Mouse (Mus musculus) erythroblast, embryonic 14.5 days (primary cell): Measurements from ENCODE around the gene Mettl8. TPM values are rescaled to one million over a fixed set of nuclear protein-coding genes. Genes with fewer than 3 reads are reported as not detected.

Source experiments
- H3K27me3 ChIP-seq: 2 replicates; pipeline ENCODE4 v1.6.1; 2012; ENCODE audit warnings: inconsistent platforms; ENCODE audit not compliant: control insufficient read depth
- H3K36me3 ChIP-seq: 2 replicates; pipeline ENCODE4 v1.6.1; 2012; ENCODE audit warnings: mild to moderate bottlenecking, inconsistent platforms; ENCODE audit not compliant: control insufficient read depth
- H3K4me1 ChIP-seq: 2 replicates; pipeline ENCODE4 v1.6.1; 2012; ENCODE audit warnings: inconsistent platforms; ENCODE audit not compliant: control insufficient read depth
- H3K4me3 ChIP-seq: replicated peaks from 2 replicates; pipeline ENCODE3; 2012; ENCODE audit warnings: moderate library complexity, mild to moderate bottlenecking, inconsistent platforms
- H3K9me3 ChIP-seq: 2 replicates; pipeline ENCODE4 v1.6.1; 2012; ENCODE audit warnings: low read length, inconsistent platforms, mixed read lengths; ENCODE audit not compliant: control insufficient read depth
- GATA1 ChIP-seq: IDR thresholded peaks from 2 replicates; pipeline ENCODE4 v1.6.1; 2012; ENCODE audit warnings: low read length, inconsistent platforms, mixed read lengths
- TAL1 ChIP-seq: IDR thresholded peaks from 3 replicates; pipeline ENCODE4 v1.6.1; 2012; ENCODE audit warnings: low read length, inconsistent platforms, mixed read lengths
- polyA plus RNA-seq: library from polyadenylated mRNA; stranded (reverse); fragments of >175 nt; gene quantifications from 2 replicates; pipeline ENCODE4 v1.2.3, GENCODE M21; 2012

Mettl8 gene
- polyA plus RNA-seq, 1 experiment: 0.18 TPM

DNA sequence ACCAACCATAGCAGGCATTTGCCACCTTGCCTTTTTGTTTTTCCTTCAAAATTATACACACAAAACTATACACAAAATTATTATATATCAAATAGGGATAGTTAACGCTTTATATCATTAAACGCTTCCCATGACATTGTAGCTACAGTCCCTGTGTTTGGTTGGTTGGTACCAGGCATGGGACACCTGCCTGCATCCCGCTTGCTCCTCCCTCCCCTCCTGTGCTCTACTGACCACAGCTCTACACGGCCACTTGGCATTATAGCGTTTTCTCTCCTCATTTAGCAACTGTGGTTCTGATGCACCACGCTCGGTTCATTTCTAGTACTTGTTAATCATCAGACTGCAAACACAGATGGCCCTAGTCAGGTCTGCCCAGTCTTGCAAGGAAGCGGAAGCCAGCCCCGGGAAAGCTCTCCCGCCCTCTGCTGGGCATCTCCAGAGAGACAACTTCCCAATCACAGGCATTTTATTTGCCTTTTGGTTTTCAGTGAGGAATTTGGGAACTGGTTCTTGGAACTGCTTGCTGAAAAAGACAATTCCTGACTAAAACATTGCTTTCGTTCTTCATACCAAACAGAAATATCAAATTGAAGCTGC lies 15.8 kb downstream of the Mettl8 start:
- Histone ChIP-seq H3K4me3 (no peak overlapping the region), H3K27me3 (no peaks in the 10 kb centered on the region), H3K4me1 (peaks cover 10% of the 10 kb centered on the region), H3K36me3 (peaks cover 4% of the 10 kb centered on the region; the same call in 1 of the 2 replicates), H3K9me3 (no peaks in the 10 kb centered on the region)
- TF ChIP-seq TAL1 (no peak), GATA1 (no peak)

DNA sequence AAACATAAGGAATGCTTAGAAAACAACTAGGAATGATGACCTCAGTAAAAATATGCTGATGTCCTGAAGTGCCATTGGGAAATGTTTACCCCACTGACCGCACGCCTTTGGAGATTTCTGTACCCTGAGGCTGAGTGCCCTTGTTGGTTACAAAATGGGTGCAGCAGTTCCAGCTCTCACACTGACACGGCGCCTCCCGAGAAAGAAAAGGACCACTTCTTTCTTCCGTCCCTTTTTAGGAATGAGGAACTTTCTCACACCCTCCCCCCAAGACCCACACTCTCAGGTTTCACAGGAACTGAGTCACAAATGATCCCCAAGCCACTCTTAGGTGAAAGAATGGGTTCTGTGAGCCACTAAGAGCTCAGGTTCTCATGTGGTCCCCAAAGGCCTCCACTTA lies 17.9 kb downstream of the Mettl8 start:
- Histone ChIP-seq H3K4me3 (no peak overlapping the region), H3K9me3 (no peaks in the 10 kb centered on the region), H3K27me3 (no peaks in the 10 kb centered on the region), H3K36me3 (peaks cover 4% of the 10 kb centered on the region; the same call in 1 of the 2 replicates), H3K4me1 (peaks cover 16% of the 10 kb centered on the region)
- TF ChIP-seq TAL1 (no peak), GATA1 (no peak)

- Histone ChIP-seq H3K4me1 (peaks cover 12% of the 10 kb centered on the region), H3K9me3 (no peaks in the 10 kb centered on the region), H3K27me3 (no peaks in the 10 kb centered on the region), H3K4me3 (no peak overlapping the region), H3K36me3 (no peaks in the 10 kb centered on the region)
- TF ChIP-seq GATA1 (no peak), TAL1 (no peak)
These were observed 21.4 kb downstream of the Mettl8 start for GRCm38 (mm10) chr2:71033987-71034386.

DNA sequence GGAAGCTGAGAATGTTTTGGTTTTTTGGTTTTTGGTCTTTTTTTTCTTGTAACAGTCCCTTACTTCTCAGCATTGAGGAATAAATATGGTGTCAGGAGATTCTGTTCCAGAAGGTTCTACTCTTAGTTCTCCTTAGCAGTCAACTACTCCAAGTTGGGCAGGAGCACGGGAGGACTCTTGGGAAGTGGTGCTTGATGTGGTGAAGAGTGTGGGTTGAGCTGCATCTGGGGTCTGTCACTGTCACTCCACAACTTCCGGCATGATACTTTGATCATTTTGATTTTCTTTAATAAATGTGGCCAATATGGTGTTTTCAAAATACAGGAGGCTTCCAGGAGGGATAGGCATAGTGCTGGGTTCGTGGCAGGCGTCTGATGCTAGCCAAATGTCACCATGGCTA lies 22.4 kb downstream of the Mettl8 start:
- Histone ChIP-seq H3K4me1 (peaks cover 12% of the 10 kb centered on the region), H3K36me3 (no peaks in the 10 kb centered on the region), H3K9me3 (no peaks in the 10 kb centered on the region), H3K4me3 (no peak overlapping the region), H3K27me3 (no peaks in the 10 kb centered on the region)
- no peak for TF ChIP-seq TAL1
- no peak for TF ChIP-seq GATA1

DNA sequence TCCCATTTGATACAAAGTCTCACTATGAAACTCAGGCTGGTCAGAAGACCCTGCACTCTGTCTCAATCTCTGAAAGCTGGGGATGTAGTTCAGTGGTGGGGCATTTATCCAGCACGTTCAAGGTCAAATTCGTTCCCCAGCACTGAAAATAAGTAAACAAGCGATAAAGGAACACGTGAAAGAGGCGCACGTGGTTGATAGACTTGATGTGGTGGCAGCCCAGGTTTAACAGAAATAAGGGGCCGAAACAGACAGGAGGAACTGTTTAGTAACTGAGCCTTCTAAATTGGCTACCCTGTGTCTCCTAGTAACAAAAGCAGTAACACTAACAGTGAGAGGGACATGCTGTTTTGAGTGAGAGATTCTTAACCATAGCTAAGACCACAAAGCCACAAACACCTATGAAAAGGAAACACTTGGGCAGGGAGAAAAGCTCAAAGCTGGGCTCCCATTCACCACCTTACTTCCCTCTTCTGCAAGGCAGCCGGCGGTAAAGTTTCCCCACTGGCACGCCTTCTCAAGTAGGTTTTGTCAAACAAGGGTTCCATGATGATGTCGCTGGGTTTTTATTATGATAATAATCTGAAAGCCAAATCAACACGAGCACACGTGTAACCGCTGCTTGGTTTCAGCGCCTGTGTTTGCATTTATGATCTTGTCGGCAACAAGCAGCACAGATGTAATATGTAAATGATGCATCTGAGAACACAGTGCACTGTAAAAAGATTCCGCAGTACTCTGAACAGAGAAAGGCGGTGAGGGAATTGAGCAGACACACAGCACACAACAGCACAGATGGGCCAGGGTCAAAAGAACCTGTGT lies 23.2 kb downstream of the Mettl8 start:
- Histone ChIP-seq H3K27me3 (no peaks in the 10 kb centered on the region), H3K9me3 (no peaks in the 10 kb centered on the region), H3K4me3 (no peak overlapping the region), H3K36me3 (no peaks in the 10 kb centered on the region), H3K4me1 (peaks cover 13% of the 10 kb centered on the region)
- TF ChIP-seq GATA1 (no peak), TAL1 (no peak)

- no peaks in the 10 kb centered on the region for H3K27me3 ChIP-seq
- H3K36me3 ChIP-seq: no peaks in the 10 kb centered on the region
- H3K9me3 ChIP-seq: no peaks in the 10 kb centered on the region
- TF ChIP-seq GATA1: no peak
- no peak for TF ChIP-seq TAL1
- no peak overlapping the region for H3K4me3 ChIP-seq
- H3K4me1 ChIP-seq: peaks cover 15% of the 10 kb centered on the region
These were observed 24.7 kb downstream of the Mettl8 start for GRCm38 (mm10) chr2:71030663-71031062.

DNA sequence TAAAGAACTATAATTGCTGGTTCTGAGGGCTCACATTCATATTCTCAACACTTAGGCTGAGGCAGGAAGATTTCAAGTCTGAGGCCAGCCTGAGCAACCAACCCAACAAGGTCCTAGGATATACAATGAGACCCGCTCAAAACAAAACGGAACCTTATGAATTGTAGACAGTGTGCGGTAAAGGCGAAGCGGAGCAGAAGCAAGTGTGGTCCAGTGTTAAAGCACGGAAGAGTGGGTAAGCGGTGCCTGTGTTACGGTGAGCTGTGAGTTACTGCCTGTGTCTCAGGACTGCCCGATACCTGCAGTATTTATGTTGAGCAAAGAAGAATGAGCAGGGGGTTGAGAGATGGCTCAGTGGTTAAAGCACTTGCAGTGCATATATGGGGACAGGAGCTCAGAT lies 27.8 kb downstream of the Mettl8 start:
- H3K9me3 ChIP-seq: no peaks in the 10 kb centered on the region
- peaks cover 2% of the 10 kb centered on the region for H3K4me1 ChIP-seq
- no peaks in the 10 kb centered on the region for H3K27me3 ChIP-seq
- H3K36me3 ChIP-seq: no peaks in the 10 kb centered on the region; the same call in 1 of the 2 replicates
- H3K4me3 ChIP-seq: no peak overlapping the region
- TF ChIP-seq GATA1: no peak
- TF ChIP-seq TAL1: no peak

DNA sequence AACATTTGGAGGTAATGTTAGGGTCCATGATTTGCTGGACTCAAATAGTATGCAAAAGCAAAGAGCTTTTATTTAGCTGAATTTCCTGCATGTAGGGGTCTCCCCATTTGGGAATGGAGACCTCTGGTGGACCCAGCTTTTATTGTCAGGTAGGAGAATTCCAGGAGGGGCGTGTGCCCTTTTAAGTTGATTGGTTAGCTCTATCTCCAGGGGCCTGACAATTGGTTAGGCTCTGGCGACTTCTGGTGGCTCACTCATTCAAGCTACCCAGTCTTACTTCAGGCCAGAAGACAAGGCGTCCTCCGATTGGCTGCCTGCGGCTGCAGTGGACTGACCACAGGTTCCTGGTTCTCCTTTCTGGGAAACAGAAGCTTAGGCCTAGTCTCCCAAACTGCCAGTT lies 28.6 kb downstream of the Mettl8 start:
- H3K9me3 ChIP-seq: no peaks in the 10 kb centered on the region
- H3K4me3 ChIP-seq: no peak overlapping the region
- peaks cover 2% of the 10 kb centered on the region for H3K4me1 ChIP-seq
- H3K36me3 ChIP-seq: no peaks in the 10 kb centered on the region; the same call in 1 of the 2 replicates
- no peak for TF ChIP-seq TAL1
- no peak for TF ChIP-seq GATA1
- no peaks in the 10 kb centered on the region for H3K27me3 ChIP-seq

GRCm38 (mm10) chr2:71025576-71026315 lies 29.6 kb downstream of the Mettl8 start:
- Histone ChIP-seq H3K27me3 (no peaks in the 10 kb centered on the region), H3K9me3 (no peaks in the 10 kb centered on the region), H3K36me3 (no peaks in the 10 kb centered on the region; the same call in 1 of the 2 replicates), H3K4me1 (peaks cover 2% of the 10 kb centered on the region), H3K4me3 (no peak overlapping the region)
- TF ChIP-seq GATA1 (no peak), TAL1 (no peak)
